Mouse (Mus musculus): ENCODE results near the gene Ppp1r35. TPM values are rescaled to one million over a fixed set of nuclear protein-coding genes. Genes with fewer than 3 reads are reported as not detected.
A peak's percentile ranks its signal among the peaks of the same experiment; 100 is the strongest.

Ppp1r35 gene
- polyA plus RNA-seq (2015; fragmentation: Nextera tagmentation; extraction: Ambion mirVana) = 40.6 and 44.1 TPM in 2 replicates

GRCm38 (mm10) chr5:137778635-137779034, at the start of gene Ppp1r35:
Gene Ppp1r35 (plus strand): TSS chr5:137778849.
- peak; percentile 96 for ATAC-seq (ENCODE audit: low FRiP score)
- Histone ChIP-seq H3K4me2 (peak within 1 kb of the TSS; percentile 97), H3K4me3 (peak within 1 kb of the TSS; percentile 98), H3K36me3 (peaks cover 34% of the 10 kb centered on the region), H3K9ac (peak within 1 kb of the TSS; percentile 99), H3K9me3 (no peaks in the 10 kb centered on the region), H3K27me3 (no peaks in the 10 kb centered on the region), H3K27ac (peak within 1 kb of the TSS; percentile 95), H3K4me1 (replicated peaks) (peaks cover 51% of the 10 kb centered on the region)
- WGBS = under 1% methylated on average over 31 of the region's 31 CpGs

GRCm38 (mm10) chr5:137733638-137734288, 44.9 kb upstream of the Ppp1r35 start:
- Histone ChIP-seq H3K9ac (peak overlapping the region; percentile 62), H3K4me2 (peak overlapping the region; percentile 52), H3K9me3 (no peaks in the 10 kb centered on the region), H3K27ac (peak overlapping the region; percentile 99), H3K27me3 (no peaks in the 10 kb centered on the region), H3K36me3 (peaks cover 77% of the 10 kb centered on the region), H3K4me1 (replicated peaks) (peaks cover 70% of the 10 kb centered on the region), H3K4me3 (peak overlapping the region; percentile 31)
- peak; percentile 79 for ATAC-seq (ENCODE audit: low FRiP score)
- WGBS = 28% methylated on average over 12 of the region's 12 CpGs

GRCm38 (mm10) chr5:137734289-137735061, 44.2 kb upstream of the Ppp1r35 start:
- peaks cover 77% of the 10 kb centered on the region for H3K4me1 ChIP-seq (replicated peaks)
- peak overlapping the region; percentile 76 for H3K9ac ChIP-seq
- H3K4me3 ChIP-seq = peak overlapping the region; percentile 31
- peak overlapping the region; percentile 99 for H3K27ac ChIP-seq
- no peaks in the 10 kb centered on the region for H3K27me3 ChIP-seq
- H3K9me3 ChIP-seq = no peaks in the 10 kb centered on the region
- peak; percentile 96 for ATAC-seq (ENCODE audit: low FRiP score)
- H3K36me3 ChIP-seq = peaks cover 71% of the 10 kb centered on the region
- peak overlapping the region; percentile 52 for H3K4me2 ChIP-seq
- WGBS = 46% methylated on average over 6 of the region's 6 CpGs

GRCm38 (mm10) chr5:137737400-137737940, 41.2 kb upstream of the Ppp1r35 start:
- peak overlapping the region; percentile 93 for H3K9ac ChIP-seq
- H3K27ac ChIP-seq = peak overlapping the region; percentile 91
- H3K36me3 ChIP-seq = peaks cover 42% of the 10 kb centered on the region
- no peak for ATAC-seq (ENCODE audit: low FRiP score)
- 84% methylated on average over 6 of the region's 6 CpGs for WGBS
- H3K9me3 ChIP-seq = no peaks in the 10 kb centered on the region
- H3K27me3 ChIP-seq = no peaks in the 10 kb centered on the region
- H3K4me3 ChIP-seq = 0 out of 2 replicates have a peak overlapping the region, but pooled peaks have one; percentile 67
- H3K4me2 ChIP-seq = peak overlapping the region; percentile 94
- H3K4me1 ChIP-seq (replicated peaks) = peaks cover 78% of the 10 kb centered on the region

- H3K4me3 ChIP-seq = peak overlapping the region; percentile 67
- H3K4me1 ChIP-seq (replicated peaks) = peaks cover 69% of the 10 kb centered on the region
- no peak for ATAC-seq (ENCODE audit: low FRiP score)
- 35% methylated on average over 5 of the region's 5 CpGs for WGBS
- no peaks in the 10 kb centered on the region for H3K27me3 ChIP-seq
- peaks cover 33% of the 10 kb centered on the region for H3K36me3 ChIP-seq
- H3K4me2 ChIP-seq = peak overlapping the region; percentile 94
- peak overlapping the region; percentile 93 for H3K9ac ChIP-seq
- H3K9me3 ChIP-seq = no peaks in the 10 kb centered on the region
- H3K27ac ChIP-seq = peak overlapping the region; percentile 91
Observed at GRCm38 (mm10) chr5:137738516-137738915, 40.1 kb upstream of the Ppp1r35 start.

- Histone ChIP-seq H3K4me2 (peak overlapping the region; percentile 94), H3K36me3 (peaks cover 30% of the 10 kb centered on the region), H3K27ac (peak overlapping the region; percentile 91), H3K4me3 (peak overlapping the region; percentile 67), H3K27me3 (no peaks in the 10 kb centered on the region), H3K4me1 (replicated peaks) (peaks cover 60% of the 10 kb centered on the region), H3K9ac (peak overlapping the region; percentile 93), H3K9me3 (no peaks in the 10 kb centered on the region)
- no peak for ATAC-seq (ENCODE audit: low FRiP score)
- 31% methylated on average over 9 of the region's 9 CpGs for WGBS
Observed at GRCm38 (mm10) chr5:137739471-137739870, 39.2 kb upstream of the Ppp1r35 start.

GRCm38 (mm10) chr5:137740506-137740905, 38.1 kb upstream of the Ppp1r35 start:
- peaks cover 53% of the 10 kb centered on the region for H3K4me1 ChIP-seq (replicated peaks)
- ATAC-seq (ENCODE audit: low FRiP score) = peak; percentile 18
- peak overlapping the region; percentile 91 for H3K27ac ChIP-seq
- peak overlapping the region; percentile 93 for H3K9ac ChIP-seq
- no peaks in the 10 kb centered on the region for H3K9me3 ChIP-seq
- H3K4me3 ChIP-seq = peak overlapping the region; percentile 67
- H3K36me3 ChIP-seq = peaks cover 22% of the 10 kb centered on the region
- WGBS = 8% methylated on average over 11 of the region's 11 CpGs
- no peaks in the 10 kb centered on the region for H3K27me3 ChIP-seq
- peak overlapping the region; percentile 94 for H3K4me2 ChIP-seq

GRCm38 (mm10) chr5:137741023-137741931, 37.4 kb upstream of the Ppp1r35 start, which contains the start of gene Nyap1:
Gene Nyap1 (minus strand): TSS chr5:137741607.
- peak within 1 kb of the TSS; percentile 93 for H3K9ac ChIP-seq
- H3K9me3 ChIP-seq = no peaks in the 10 kb centered on the region
- peak within 1 kb of the TSS; percentile 67 for H3K4me3 ChIP-seq
- peak within 1 kb of the TSS; percentile 94 for H3K4me2 ChIP-seq
- under 1% methylated on average over 65 of the region's 71 CpGs for WGBS
- H3K4me1 ChIP-seq (replicated peaks) = peaks cover 47% of the 10 kb centered on the region
- H3K27ac ChIP-seq = peak within 1 kb of the TSS; percentile 91
- peaks cover 15% of the 10 kb centered on the region for H3K36me3 ChIP-seq
- peak; percentile 86 for ATAC-seq (ENCODE audit: low FRiP score)
- H3K27me3 ChIP-seq = no peaks in the 10 kb centered on the region

GRCm38 (mm10) chr5:137742048-137742447, 36.6 kb upstream of the Ppp1r35 start:
- H3K36me3 ChIP-seq = peaks cover 8% of the 10 kb centered on the region
- H3K4me2 ChIP-seq = peak overlapping the region; percentile 94
- peaks cover 53% of the 10 kb centered on the region for H3K4me1 ChIP-seq (replicated peaks)
- no peaks in the 10 kb centered on the region for H3K9me3 ChIP-seq
- WGBS = 73% methylated on average over 10 of the region's 10 CpGs
- no peak for ATAC-seq (ENCODE audit: low FRiP score)
- H3K9ac ChIP-seq = peak overlapping the region; percentile 93; the same call in 1 of the 2 replicates
- H3K4me3 ChIP-seq = 0 out of 2 replicates have a peak overlapping the region, but pooled peaks have one; percentile 67
- H3K27me3 ChIP-seq = no peaks in the 10 kb centered on the region
- H3K27ac ChIP-seq = no peak overlapping the region

GRCm38 (mm10) chr5:137742836-137743235, 35.8 kb upstream of the Ppp1r35 start:
- Histone ChIP-seq H3K27ac (no peak overlapping the region), H3K9me3 (no peaks in the 10 kb centered on the region), H3K36me3 (peaks cover 2% of the 10 kb centered on the region), H3K27me3 (no peaks in the 10 kb centered on the region), H3K4me1 (replicated peaks) (peaks cover 55% of the 10 kb centered on the region), H3K4me3 (no peak overlapping the region), H3K9ac (no peak overlapping the region), H3K4me2 (no peak overlapping the region)
- 91% methylated on average over 6 of the region's 6 CpGs for WGBS
- ATAC-seq (ENCODE audit: low FRiP score) = no peak

- 90% methylated on average over 7 of the region's 7 CpGs for WGBS
- H3K27ac ChIP-seq = 0 out of 2 replicates have a peak overlapping the region, but pooled peaks have one; percentile 2
- no peak overlapping the region for H3K4me2 ChIP-seq
- no peak for ATAC-seq (ENCODE audit: low FRiP score)
- no peaks in the 10 kb centered on the region for H3K9me3 ChIP-seq
- no peaks in the 10 kb centered on the region for H3K27me3 ChIP-seq
- H3K4me3 ChIP-seq = no peak overlapping the region
- H3K9ac ChIP-seq = no peak overlapping the region
- peaks cover 55% of the 10 kb centered on the region for H3K4me1 ChIP-seq (replicated peaks)
- 0 out of 2 replicates have a peak, but pooled peaks cover 1% of the 10 kb centered on the region for H3K36me3 ChIP-seq
Observed at GRCm38 (mm10) chr5:137744197-137744596, 34.5 kb upstream of the Ppp1r35 start.

Measured in hindbrain, embryonic 13.5 days (tissue).